Mouse (Mus musculus): ENCODE measurements at regions not wholly inside any gene's neighbourhood (a gene's known extent, or its start where the extent isn't known, plus 50 kb on each side); places are given as distances from the start of the nearest gene placed in this dataset.

- Histone ChIP-seq H3K9ac (no peak overlapping the region), H3K4me2 (ENCODE audit: low read depth) (no peak overlapping the region), H3K27ac (ENCODE audit: low read depth, low read length) (no peak overlapping the region), H3K36me3 (ENCODE audit: insufficient read depth) (no peaks in the 10 kb centered on the region), H3K27me3 (ENCODE audit: insufficient read depth, low read length) (no peaks in the 10 kb centered on the region), H3K9me3 (ENCODE audit: low read length) (no peaks in the 10 kb centered on the region), H3K4me3 (ENCODE audit: low read depth, low read length) (no peak overlapping the region), H3K4me1 (ENCODE audit: insufficient read depth) (no peaks in the 10 kb centered on the region)
- no peak for ATAC-seq
- WGBS, result 65% methylated on average over 2 of the region's 2 CpGs
- TF ChIP-seq CTCF (IDR thresholded peaks at IDR 0.05; ENCODE audit: low read depth), result no peak
- no peak for DNase-seq
These were observed 155.3 kb downstream of the Tox3 start for GRCm38 (mm10) chr8:90192856-90193255.

- WGBS, result 41% methylated on average over 6 of the region's 6 CpGs
These were observed 165.3 kb downstream of the Tox3 start for GRCm38 (mm10) chr8:90182807-90183206.

GRCm38 (mm10) chr8:90176771-90177170 is 171.4 kb downstream of the Tox3 start:
- no peak for TF ChIP-seq CTCF (IDR thresholded peaks at IDR 0.05; ENCODE audit: low read depth)
- 25% methylated on average over 7 of the region's 7 CpGs for WGBS
- ATAC-seq (no peak), DNase-seq (no peak)
- no peaks in the 10 kb centered on the region for H3K36me3 ChIP-seq (ENCODE audit: insufficient read depth)
- H3K27me3 ChIP-seq (ENCODE audit: insufficient read depth, low read length), result no peaks in the 10 kb centered on the region; the same call in 1 of the 2 replicates
- no peak overlapping the region for H3K9ac ChIP-seq
- no peak overlapping the region for H3K27ac ChIP-seq (ENCODE audit: low read depth, low read length)
- H3K4me1 ChIP-seq (ENCODE audit: insufficient read depth), result no peaks in the 10 kb centered on the region; the same call in 1 of the 2 replicates
- H3K9me3 ChIP-seq (ENCODE audit: low read length), result no peaks in the 10 kb centered on the region
- 0 out of 2 replicates have a peak overlapping the region, but pooled peaks have one; percentile 11 for H3K4me2 ChIP-seq (ENCODE audit: low read depth)
- H3K4me3 ChIP-seq (ENCODE audit: low read depth, low read length), result no peak overlapping the region

More at GRCm38 (mm10) chr8:90182807-90183206, 165.3 kb downstream of the Tox3 start:
- TF ChIP-seq CTCF (IDR thresholded peaks at IDR 0.05; ENCODE audit: low read depth), result no peak
- no peak overlapping the region for H3K4me3 ChIP-seq (ENCODE audit: low read depth, low read length)
- H3K9ac ChIP-seq, result no peak overlapping the region
- H3K4me2 ChIP-seq (ENCODE audit: low read depth), result no peak overlapping the region
- no peak for ATAC-seq
- no peaks in the 10 kb centered on the region; the same call in 1 of the 2 replicates for H3K27me3 ChIP-seq (ENCODE audit: insufficient read depth, low read length)
- H3K36me3 ChIP-seq (ENCODE audit: insufficient read depth), result no peaks in the 10 kb centered on the region
- no peak for DNase-seq
- H3K4me1 ChIP-seq (ENCODE audit: insufficient read depth), result no peaks in the 10 kb centered on the region
- H3K27ac ChIP-seq (ENCODE audit: low read depth, low read length), result no peak overlapping the region
- no peaks in the 10 kb centered on the region for H3K9me3 ChIP-seq (ENCODE audit: low read length)

- H3K27ac ChIP-seq (ENCODE audit: low read depth, low read length), result no peak overlapping the region
- no peaks in the 10 kb centered on the region for H3K9me3 ChIP-seq (ENCODE audit: low read length)
- ATAC-seq (no peak), DNase-seq (peak; percentile 35)
- H3K27me3 ChIP-seq (ENCODE audit: insufficient read depth, low read length), result no peaks in the 10 kb centered on the region; the same call in 1 of the 2 replicates
- H3K9ac ChIP-seq, result no peak overlapping the region
- H3K4me2 ChIP-seq (ENCODE audit: low read depth), result 0 out of 2 replicates have a peak overlapping the region, but pooled peaks have one; percentile 11
- no peaks in the 10 kb centered on the region; the same call in 1 of the 2 replicates for H3K4me1 ChIP-seq (ENCODE audit: insufficient read depth)
- no peaks in the 10 kb centered on the region for H3K36me3 ChIP-seq (ENCODE audit: insufficient read depth)
- no peak for TF ChIP-seq CTCF (IDR thresholded peaks at IDR 0.05; ENCODE audit: low read depth)
- H3K4me3 ChIP-seq (ENCODE audit: low read depth, low read length), result no peak overlapping the region
- WGBS, result 6% methylated on average over 9 of the region's 9 CpGs
These were observed 171.8 kb downstream of the Tox3 start for GRCm38 (mm10) chr8:90176335-90176734.

GRCm38 (mm10) chr8:90166639-90167038 is 181.5 kb downstream of the Tox3 start:
- no peaks in the 10 kb centered on the region for H3K36me3 ChIP-seq (ENCODE audit: insufficient read depth)
- H3K9ac ChIP-seq, result no peak overlapping the region
- no peaks in the 10 kb centered on the region for H3K9me3 ChIP-seq (ENCODE audit: low read length)
- no peaks in the 10 kb centered on the region for H3K4me1 ChIP-seq (ENCODE audit: insufficient read depth)
- no peak for TF ChIP-seq CTCF (IDR thresholded peaks at IDR 0.05; ENCODE audit: low read depth)
- WGBS, result 93% methylated on average over 2 of the region's 2 CpGs
- H3K27me3 ChIP-seq (ENCODE audit: insufficient read depth, low read length), result no peaks in the 10 kb centered on the region
- H3K4me2 ChIP-seq (ENCODE audit: low read depth), result no peak overlapping the region
- no peak overlapping the region for H3K4me3 ChIP-seq (ENCODE audit: low read depth, low read length)
- DNase-seq (no peak), ATAC-seq (no peak)
- no peak overlapping the region for H3K27ac ChIP-seq (ENCODE audit: low read depth, low read length)

GRCm38 (mm10) chr8:90151477-90151876 is 196.7 kb downstream of the Tox3 start:
- H3K36me3 ChIP-seq (ENCODE audit: insufficient read depth), result no peaks in the 10 kb centered on the region
- WGBS, result 67% methylated on average over 5 of the region's 5 CpGs
- H3K4me1 ChIP-seq (ENCODE audit: insufficient read depth), result no peaks in the 10 kb centered on the region; the same call in 1 of the 2 replicates
- no peaks in the 10 kb centered on the region for H3K9me3 ChIP-seq (ENCODE audit: low read length)
- DNase-seq, result no peak
- H3K4me3 ChIP-seq (ENCODE audit: low read depth, low read length), result no peak overlapping the region
- no peak for TF ChIP-seq CTCF (IDR thresholded peaks at IDR 0.05; ENCODE audit: low read depth)
- no peak overlapping the region for H3K9ac ChIP-seq
- H3K27ac ChIP-seq (ENCODE audit: low read depth, low read length), result no peak overlapping the region
- no peak overlapping the region for H3K4me2 ChIP-seq (ENCODE audit: low read depth)
- ATAC-seq, result no peak
- no peaks in the 10 kb centered on the region for H3K27me3 ChIP-seq (ENCODE audit: insufficient read depth, low read length)

- no peak for DNase-seq
- no peaks in the 10 kb centered on the region for H3K27me3 ChIP-seq (ENCODE audit: insufficient read depth, low read length)
- peak overlapping the region; percentile 15; the same call in 1 of the 2 replicates for H3K4me2 ChIP-seq (ENCODE audit: low read depth)
- H3K4me3 ChIP-seq (ENCODE audit: low read depth, low read length), result no peak overlapping the region
- 53% methylated on average over 6 of the region's 6 CpGs for WGBS
- H3K9me3 ChIP-seq (ENCODE audit: low read length), result no peaks in the 10 kb centered on the region
- no peak for ATAC-seq
- no peak overlapping the region for H3K27ac ChIP-seq (ENCODE audit: low read depth, low read length)
- H3K36me3 ChIP-seq (ENCODE audit: insufficient read depth), result no peaks in the 10 kb centered on the region
- no peak overlapping the region for H3K9ac ChIP-seq
- no peak for TF ChIP-seq CTCF (IDR thresholded peaks at IDR 0.05; ENCODE audit: low read depth)
- H3K4me1 ChIP-seq (ENCODE audit: insufficient read depth), result no peaks in the 10 kb centered on the region; the same call in 1 of the 2 replicates
These were observed 198.2 kb downstream of the Tox3 start for GRCm38 (mm10) chr8:90149903-90150302.

Measured in forebrain, postnatal 0 days (tissue).